Mouse (Mus musculus) lung, postnatal 0 days (tissue): ENCODE data around the gene 4931422A03Rik. TPM values are rescaled to one million over a fixed set of nuclear protein-coding genes. Genes with fewer than 3 reads are reported as not detected.

Experiments
- ATAC-seq: fragments of 200-750 bp; cut with Nextera tagmentation; 2 replicates; pipeline ENCODE4 v1.8.0; 2017; ENCODE audit warnings: moderate library complexity
- DNase-seq: peaks from one replicate; pipeline ENCODE4 v3.0.0-alpha.2; 2016; ENCODE audit warnings: low spot score
- H3K27ac ChIP-seq: fragments of 300-500 bp; sonication (generic); 2 replicates; pipeline ENCODE4 v1.5.1; 2014; ENCODE audit warnings: antibody characterized with exemption, mild to moderate bottlenecking, low read length, mixed read lengths
- H3K27me3 ChIP-seq: fragments of 300-500 bp; sonication (generic); replicated peaks from 2 replicates; pipeline ENCODE4 v1.6.1; 2014; ENCODE audit warnings: low read length, mixed read lengths; ENCODE audit not compliant: insufficient read depth
- H3K36me3 ChIP-seq: fragments of 300-500 bp; sonication (generic); 2 replicates; pipeline ENCODE4 v1.6.1; 2014; ENCODE audit warnings: low read length, mixed read lengths; ENCODE audit not compliant: insufficient read depth
- H3K4me1 ChIP-seq: fragments of 300-500 bp; sonication (generic); 2 replicates; pipeline ENCODE4 v1.6.1; 2014; ENCODE audit warnings: antibody characterized with exemption, low read depth, low read length, mixed read lengths; ENCODE audit not compliant: insufficient read depth
- H3K4me2 ChIP-seq: fragments of 300-500 bp; sonication (generic); replicated peaks from 2 replicates; pipeline ENCODE4 v1.6.1; 2014; ENCODE audit warnings: low read depth, mild to moderate bottlenecking, low read length, moderate library complexity, mixed read lengths
- H3K4me3 ChIP-seq: fragments of 300-500 bp; sonication (generic); 2 replicates; pipeline ENCODE4 v1.5.1; 2014; ENCODE audit warnings: low read depth, low read length
- H3K9ac ChIP-seq: fragments of 300-500 bp; sonication (generic); replicated peaks from 2 replicates; pipeline ENCODE4 v1.6.1; 2014; ENCODE audit warnings: low read depth, mild to moderate bottlenecking
- H3K9me3 ChIP-seq: fragments of 300-500 bp; sonication (generic); 2 replicates; pipeline ENCODE4 v1.6.1; 2016; ENCODE audit warnings: low read length, mixed read lengths
- CTCF ChIP-seq: IDR thresholded peaks from 2 replicates; pipeline ENCODE4 v1.5.1; 2016; ENCODE audit warnings: antibody characterized with exemption, mild to moderate bottlenecking
- EP300 ChIP-seq: IDR thresholded peaks from 2 replicates; pipeline ENCODE4 v1.6.1; 2016; ENCODE audit warnings: antibody characterized with exemption, mild to moderate bottlenecking, control low read depth
- WGBS: fragments of 180-500 bp; shearing (Covaris S2); extraction: QIAGEN DNeasy Blood & Tissue Kit; methylation state at CpG from one replicate; pipeline ENCODE4 v1.1.7; 2014; 5-methylcytosine and 5-hydroxymethylcytosine counted together
- polyA plus RNA-seq: library from polyadenylated mRNA; unstranded; fragments of >200 nt; fragmentation: Nextera tagmentation; extraction: Ambion mirVana; gene quantifications from 2 replicates; pipeline ENCODE4 v1.2.1, GENCODE M21; 2015

4931422A03Rik gene
- polyA plus RNA-seq, 1 experiment from 2014 or later = 1.4 TPM

DNA sequence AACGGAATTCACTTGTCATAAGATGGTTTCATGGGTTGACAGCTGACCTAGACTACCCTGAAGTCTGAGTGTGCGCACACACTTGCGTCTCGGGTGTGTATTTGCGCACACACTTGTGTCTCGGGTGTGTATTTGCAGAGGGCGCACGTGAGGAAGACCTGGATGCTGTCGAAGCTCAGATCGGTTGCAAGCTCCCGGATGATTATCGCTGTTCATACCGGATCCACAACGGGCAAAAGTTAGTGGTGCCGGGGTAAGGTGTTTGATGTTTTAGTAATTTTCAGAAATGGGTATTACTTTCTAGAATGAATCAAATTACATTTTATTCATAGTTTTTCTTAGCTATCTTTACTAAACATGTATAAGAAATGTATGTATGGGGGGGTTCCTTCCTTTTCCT lies 14.6 kb upstream of the 4931422A03Rik start:
- H3K9ac ChIP-seq = no peak overlapping the region
- H3K4me3 ChIP-seq = no peak overlapping the region
- ATAC-seq = no peak
- 79% methylated on average over 15 of the region's 15 CpGs for WGBS
- DNase-seq = no peak
- H3K4me2 ChIP-seq = no peak overlapping the region
- H3K36me3 ChIP-seq = peaks cover 5% of the 10 kb centered on the region; the same call in 1 of the 2 replicates
- H3K27ac ChIP-seq = no peak overlapping the region
- H3K4me1 ChIP-seq = no peaks in the 10 kb centered on the region
- H3K9me3 ChIP-seq = no peaks in the 10 kb centered on the region
- TF ChIP-seq EP300 (no peak), CTCF (no peak)
- H3K27me3 ChIP-seq = no peaks in the 10 kb centered on the region

DNA sequence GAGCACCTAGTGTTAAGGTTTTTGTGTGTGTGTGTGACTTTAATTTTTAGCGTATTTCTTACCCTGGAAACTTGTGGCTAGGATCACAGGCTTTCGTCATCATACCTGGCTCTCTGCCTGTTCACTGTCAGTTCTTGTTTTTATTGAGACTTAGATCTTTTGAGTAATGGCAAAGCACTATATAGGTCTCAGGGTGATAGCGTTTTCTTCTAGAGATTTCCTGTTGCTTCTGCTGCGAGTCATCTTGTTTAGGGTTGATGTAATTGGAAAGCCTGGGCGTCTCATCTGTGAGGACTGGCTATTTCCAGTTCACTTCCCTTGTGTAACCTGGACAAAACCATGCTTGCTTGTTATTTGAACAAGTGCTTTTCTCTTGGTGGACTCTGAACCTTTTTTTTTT lies 13.5 kb upstream of the 4931422A03Rik start:
- H3K27ac ChIP-seq = no peak overlapping the region
- WGBS = 51% methylated on average over 5 of the region's 5 CpGs
- H3K36me3 ChIP-seq = peaks cover 5% of the 10 kb centered on the region; the same call in 1 of the 2 replicates
- DNase-seq (peak; percentile 65), ATAC-seq (no peak)
- H3K27me3 ChIP-seq = no peaks in the 10 kb centered on the region
- no peak overlapping the region for H3K9ac ChIP-seq
- H3K4me3 ChIP-seq = no peak overlapping the region
- no peak overlapping the region for H3K4me2 ChIP-seq
- no peaks in the 10 kb centered on the region for H3K9me3 ChIP-seq
- TF ChIP-seq EP300 (no peak), CTCF (no peak)
- no peaks in the 10 kb centered on the region for H3K4me1 ChIP-seq

DNA sequence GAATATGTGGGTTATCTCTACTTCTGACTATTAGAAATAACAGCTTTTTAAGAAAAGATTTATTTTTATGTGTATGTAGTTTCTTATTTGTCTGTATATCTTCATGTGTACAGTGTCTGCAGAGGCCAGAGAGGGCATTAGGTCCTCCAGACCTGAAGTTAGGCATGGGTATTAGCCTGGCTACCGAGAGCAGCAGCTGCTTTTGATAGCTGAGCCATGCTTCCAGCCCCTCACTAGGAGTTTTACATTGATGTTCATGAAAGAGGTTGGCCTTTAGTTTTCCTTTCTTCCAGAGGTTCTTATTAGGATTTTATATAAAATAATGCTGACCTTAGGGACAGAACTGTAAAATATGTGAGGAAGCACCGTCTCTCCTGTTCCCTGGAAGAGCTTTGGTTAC lies 10.1 kb upstream of the 4931422A03Rik start:
- no peaks in the 10 kb centered on the region for H3K4me1 ChIP-seq
- DNase-seq (no peak), ATAC-seq (no peak)
- H3K4me3 ChIP-seq = no peak overlapping the region
- 83% methylated on average over 2 of the region's 2 CpGs for WGBS
- H3K27me3 ChIP-seq = no peaks in the 10 kb centered on the region
- peaks cover 4% of the 10 kb centered on the region; the same call in 1 of the 2 replicates for H3K36me3 ChIP-seq
- no peak for TF ChIP-seq CTCF
- TF ChIP-seq EP300 = no peak
- no peak overlapping the region for H3K9ac ChIP-seq
- no peak overlapping the region for H3K27ac ChIP-seq
- no peaks in the 10 kb centered on the region for H3K9me3 ChIP-seq
- no peak overlapping the region for H3K4me2 ChIP-seq

DNA sequence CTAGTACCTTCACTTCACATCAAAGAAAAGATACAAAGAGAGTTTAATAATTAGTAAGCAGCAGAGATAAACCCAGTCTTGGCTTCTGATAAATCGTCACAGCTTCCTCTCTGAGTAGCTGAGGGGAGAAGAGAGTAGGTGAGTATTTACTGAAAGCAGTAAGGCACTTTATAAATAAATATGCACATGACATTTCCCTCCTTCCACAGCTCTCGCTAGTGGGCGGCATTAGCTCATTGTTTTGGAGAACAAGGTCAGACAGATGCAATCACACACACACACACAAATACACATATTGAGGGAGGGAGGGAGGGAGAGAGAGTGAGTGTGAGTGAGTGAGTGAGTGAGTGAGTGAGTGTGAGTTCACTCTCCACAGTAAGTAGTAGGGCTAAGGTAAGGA lies 8.2 kb upstream of the 4931422A03Rik start:
- no peak for TF ChIP-seq CTCF
- TF ChIP-seq EP300 = no peak
- Histone ChIP-seq H3K9ac (no peak overlapping the region), H3K27ac (no peak overlapping the region), H3K4me3 (no peak overlapping the region), H3K36me3 (peaks cover 8% of the 10 kb centered on the region; the same call in 1 of the 2 replicates), H3K9me3 (no peaks in the 10 kb centered on the region), H3K4me1 (no peaks in the 10 kb centered on the region), H3K4me2 (no peak overlapping the region), H3K27me3 (no peaks in the 10 kb centered on the region)
- 49% methylated on average over 3 of the region's 3 CpGs for WGBS
- DNase-seq (no peak), ATAC-seq (no peak)

DNA sequence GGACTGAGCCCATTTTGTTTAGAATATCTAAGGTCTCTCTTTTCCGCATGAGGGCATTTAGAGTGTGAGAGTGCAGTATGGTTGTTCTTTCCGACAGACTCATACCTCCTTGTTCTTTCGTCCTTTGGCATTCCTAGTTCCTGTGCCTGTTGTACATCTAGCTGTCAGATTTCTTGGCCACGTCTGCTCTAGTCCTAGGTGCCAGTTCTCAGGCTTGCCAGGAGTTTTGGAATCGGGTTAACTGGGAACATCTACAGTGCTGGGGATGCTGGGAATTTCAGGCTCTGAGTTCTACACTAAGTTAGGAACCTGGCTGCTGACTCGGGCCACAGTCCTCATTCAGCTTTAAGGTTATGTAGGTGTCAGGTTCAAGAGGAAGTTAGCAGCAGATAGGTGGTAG lies 7.4 kb upstream of the 4931422A03Rik start:
- ATAC-seq (no peak), DNase-seq (no peak)
- Histone ChIP-seq H3K4me2 (no peak overlapping the region), H3K4me1 (no peaks in the 10 kb centered on the region), H3K36me3 (peaks cover 8% of the 10 kb centered on the region; the same call in 1 of the 2 replicates), H3K27me3 (no peaks in the 10 kb centered on the region), H3K9me3 (no peaks in the 10 kb centered on the region), H3K4me3 (no peak overlapping the region), H3K27ac (no peak overlapping the region), H3K9ac (no peak overlapping the region)
- WGBS = 79% methylated on average over 6 of the region's 6 CpGs
- no peak for TF ChIP-seq EP300
- no peak for TF ChIP-seq CTCF

DNA sequence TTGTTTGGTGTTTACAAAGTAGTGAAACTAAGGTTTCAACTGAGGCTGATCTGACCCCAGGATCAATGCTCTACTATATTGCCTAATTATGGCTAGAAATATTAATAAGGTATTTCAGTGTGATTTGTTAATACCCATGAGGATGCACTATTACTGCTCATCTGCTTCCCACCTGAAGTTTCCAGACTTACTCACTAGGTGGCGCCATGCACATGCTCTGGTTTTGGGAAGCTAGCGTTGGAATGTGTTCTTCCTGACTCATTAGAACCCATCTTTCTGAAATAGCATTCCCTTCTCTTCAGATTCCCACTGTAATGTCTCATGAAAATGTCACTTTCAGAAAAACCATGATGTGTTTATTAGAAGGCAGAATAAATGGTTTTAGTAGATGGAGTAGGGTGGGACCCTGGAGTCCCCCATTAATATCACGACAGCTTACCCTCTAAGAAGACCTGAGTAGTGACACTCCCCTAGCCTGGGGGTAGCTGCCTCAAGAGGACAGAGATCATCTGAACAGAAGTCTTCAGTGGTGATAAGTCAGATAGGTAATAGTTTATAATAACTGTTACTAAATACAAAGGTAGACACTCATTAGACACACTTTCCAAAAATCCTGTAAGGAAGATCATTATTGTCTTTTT lies 6.8 kb upstream of the 4931422A03Rik start:
- H3K27me3 ChIP-seq = no peaks in the 10 kb centered on the region
- H3K9ac ChIP-seq = no peak overlapping the region
- no peaks in the 10 kb centered on the region for H3K9me3 ChIP-seq
- peaks cover 8% of the 10 kb centered on the region; the same call in 1 of the 2 replicates for H3K36me3 ChIP-seq
- no peak overlapping the region for H3K4me2 ChIP-seq
- DNase-seq (peak; percentile 66), ATAC-seq (peak; percentile 38; the same call in 1 of the 2 replicates)
- no peak overlapping the region for H3K4me3 ChIP-seq
- H3K27ac ChIP-seq = no peak overlapping the region
- H3K4me1 ChIP-seq = no peaks in the 10 kb centered on the region
- 36% methylated on average over 3 of the region's 3 CpGs for WGBS
- TF ChIP-seq EP300 (no peak), CTCF (peak; percentile 96)
